Mouse (Mus musculus) granulocyte monocyte progenitor cell, adult 5-6 weeks (primary cell): Measurements from ENCODE around the gene Tacr3. TPM values are rescaled to one million over a fixed set of nuclear protein-coding genes. Genes with fewer than 3 reads are reported as not detected.

Source experiments
- ATAC-seq: replicated peaks from 2 replicates; pipeline ENCODE4 v1.8.0; 2016; ENCODE audit warnings: mild to moderate bottlenecking, moderate TSS enrichment, inconsistent platforms; ENCODE audit not compliant: poor library complexity, severe bottlenecking
- total RNA-seq, 2 experiments: library from RNA; stranded (forward) in 1 of 2; stranded (reverse) in 1 of 2; fragments of 200-712, 200-1000 nt in 1 of 2; fragments of >200 nt in 1 of 2; fragmentation: Nextera tagmentation in 1 of 2; gene quantifications; 2 replicates each; pipeline ENCODE4 v1.2.3; 2014 to 2017

Tacr3 gene
- not detected in 2 replicates for total RNA-seq (2014; fragmentation: Nextera tagmentation)
- total RNA-seq (2017), result not detected in 2 replicates

- ATAC-seq, result peak; percentile 27; the same call in 1 of the 2 replicates
These were observed at the start of gene Tacr3 for GRCm38 (mm10) chr3:134828875-134829530. TSS of gene Tacr3 (plus strand) at chr3:134829007.

- no peak for ATAC-seq
These were observed 324 bp upstream of the Tacr3 start for GRCm38 (mm10) chr3:134828492-134828874.

GRCm38 (mm10) chr3:134829531-134829921 lies 719 bp downstream of the Tacr3 start:
- no peak for ATAC-seq

GRCm38 (mm10) chr3:134851342-134851741 lies 22.5 kb downstream of the Tacr3 start:
- no peak for ATAC-seq

DNA sequence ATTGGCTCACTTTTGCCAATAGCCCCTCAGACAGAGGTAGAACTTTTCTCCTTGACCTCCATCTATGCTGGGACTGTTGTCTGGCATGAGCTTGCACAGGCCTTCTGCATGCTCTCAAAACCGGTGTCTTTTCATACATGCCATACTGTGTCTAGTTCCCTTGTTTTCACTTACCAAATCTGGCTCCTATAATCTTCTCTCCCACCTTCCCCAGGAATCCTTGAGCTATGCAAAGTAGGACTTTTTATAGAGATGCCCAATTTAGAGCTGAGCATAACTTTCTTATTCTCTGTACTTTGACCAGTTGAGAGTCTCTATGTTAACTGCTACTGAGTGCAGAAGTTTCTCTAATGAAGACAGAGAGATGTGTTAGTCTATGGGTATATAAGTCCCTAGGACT lies 48.9 kb downstream of the Tacr3 start:
- ATAC-seq, result no peak

DNA sequence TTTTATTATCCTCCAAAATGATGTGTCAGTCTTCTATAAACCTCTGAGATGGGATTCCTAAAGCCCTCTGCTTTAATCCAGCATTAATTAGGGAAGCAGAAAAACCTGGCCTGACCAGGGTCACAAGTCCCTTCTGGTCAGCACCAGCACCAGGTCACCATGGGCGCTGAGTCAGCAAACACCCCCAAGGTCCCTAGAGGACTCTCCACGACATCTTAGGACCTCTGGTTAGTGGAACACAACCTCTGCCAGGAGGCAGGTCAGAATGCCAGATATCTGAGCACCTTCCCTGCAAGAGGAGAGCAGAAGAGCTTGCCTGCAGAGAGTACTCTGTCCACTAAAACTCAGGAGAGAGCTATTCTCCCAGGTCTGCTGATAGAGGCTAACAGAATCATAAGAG lies 67.0 kb downstream of the Tacr3 start:
- no peak for ATAC-seq

- ATAC-seq, result no peak
These were observed 80.1 kb downstream of the Tacr3 start for GRCm38 (mm10) chr3:134908890-134909289.

DNA sequence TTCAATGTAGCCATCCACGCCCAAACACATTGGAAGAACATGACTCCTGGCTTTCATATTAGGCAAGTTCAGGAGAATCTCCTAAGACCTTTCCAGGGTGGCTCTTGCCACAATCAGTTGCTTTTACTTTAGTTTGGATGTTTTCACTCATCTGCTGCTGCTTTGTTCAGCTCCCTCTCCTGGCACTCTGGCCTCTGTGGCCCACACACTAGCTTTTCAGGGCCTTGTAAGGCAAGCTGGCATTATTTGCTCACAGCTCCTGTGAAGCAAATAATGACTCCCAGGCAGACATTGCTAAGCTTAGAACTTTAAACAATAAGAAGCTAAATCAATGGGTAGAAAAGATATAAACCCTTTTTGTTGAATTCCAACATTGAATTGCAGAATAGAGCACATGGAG lies 105.9 kb downstream of the Tacr3 start:
- ATAC-seq, result no peak

GRCm38 (mm10) chr3:134935461-134935860 lies 106.7 kb downstream of the Tacr3 start:
- no peak for ATAC-seq

DNA sequence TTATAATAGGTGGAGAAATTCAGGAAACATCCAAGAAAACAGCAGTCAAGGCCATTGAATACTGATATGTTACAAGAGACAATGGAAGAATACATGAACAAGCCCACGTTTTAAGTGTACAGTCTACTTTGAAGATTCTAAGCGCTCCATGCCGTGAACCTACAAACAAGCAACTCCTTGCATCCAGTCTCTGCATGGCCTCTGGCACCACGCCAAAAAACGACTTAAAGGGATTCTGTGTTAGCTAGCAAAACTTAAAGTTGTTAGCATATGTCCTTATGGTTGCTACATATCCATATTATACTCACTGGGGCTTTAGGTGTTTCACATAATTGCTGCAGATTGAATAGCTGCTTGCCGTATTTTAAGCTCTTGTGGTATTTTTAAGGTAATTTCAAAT lies 134.7 kb downstream of the Tacr3 start:
- ATAC-seq, result no peak

DNA sequence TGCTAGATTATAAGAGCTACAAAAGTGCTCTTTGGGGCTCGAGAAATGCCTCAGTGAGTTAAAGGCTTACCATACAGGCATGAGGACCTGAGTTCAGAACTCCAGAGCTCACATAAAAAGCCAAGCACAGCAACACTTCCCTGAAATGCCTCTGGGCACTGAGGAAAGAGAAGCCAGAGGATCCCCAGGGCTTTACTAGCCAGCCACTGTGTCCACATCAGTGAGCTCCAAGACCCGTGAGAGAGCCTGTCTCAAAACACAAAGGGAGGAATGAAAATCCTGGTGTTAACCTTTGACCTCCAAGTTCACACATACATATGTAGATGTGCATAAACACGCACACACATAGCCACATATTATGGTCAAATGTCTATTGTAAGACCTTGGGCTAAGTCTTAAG lies 150.1 kb downstream of the Tacr3 start:
- ATAC-seq, result no peak

- no peak for ATAC-seq
These were observed 151.3 kb downstream of the Tacr3 start for GRCm38 (mm10) chr3:134980140-134980539.
